Mouse (Mus musculus): ENCODE data around the gene Olfr1174-ps. TPM values are rescaled to one million over a fixed set of nuclear protein-coding genes. Genes with fewer than 3 reads are reported as not detected.

Gene Olfr1174-ps
- not detected in 2 replicates for polyA plus RNA-seq (2012; rRNA removed; ENCODE audit: low replicate concordance)

DNA sequence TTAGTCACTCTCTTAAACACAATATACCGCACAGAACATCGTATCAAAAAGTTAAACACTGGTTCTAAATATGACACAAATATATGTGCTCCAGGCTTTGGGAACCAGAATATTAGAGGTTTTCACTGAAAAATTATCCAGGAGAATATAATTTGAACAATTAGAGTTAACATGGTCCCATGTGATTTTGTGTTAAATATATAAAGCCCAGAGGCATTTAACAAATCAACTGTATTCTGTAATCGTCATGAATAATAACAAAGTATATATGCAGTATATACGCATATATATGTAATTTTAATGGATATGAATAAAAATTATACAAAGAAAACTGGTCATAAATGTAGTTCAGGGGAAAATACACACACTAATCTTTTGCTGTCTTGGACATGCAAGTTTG is at the start of gene Olfr1174-ps:
Olfr1174-ps (minus strand) TSS at position 101 of the 400 bp plus-strand sequence.

DNA sequence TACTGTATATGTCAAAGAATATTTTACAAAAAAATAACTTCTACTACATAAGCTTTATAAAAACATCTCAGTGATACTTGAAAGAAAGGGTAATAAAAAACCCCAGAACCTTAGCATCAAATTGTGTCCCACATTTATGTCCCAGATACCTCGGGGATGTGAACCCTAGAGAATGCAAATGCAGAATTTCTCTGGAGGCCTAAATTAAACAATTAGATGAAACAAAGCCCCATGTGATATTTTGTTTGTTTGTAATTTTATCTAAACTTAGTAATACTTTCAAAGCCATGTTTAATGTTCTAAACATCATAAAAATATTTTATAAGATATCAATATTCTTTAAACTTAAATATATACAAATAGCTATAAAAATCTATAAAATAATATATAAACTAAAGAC is 31.5 kb upstream of the Olfr1174-ps start, which contains the start of gene Olfr1177-ps:
Olfr1177-ps (minus strand) TSS at position 101 of the 400 bp plus-strand sequence.

DNA sequence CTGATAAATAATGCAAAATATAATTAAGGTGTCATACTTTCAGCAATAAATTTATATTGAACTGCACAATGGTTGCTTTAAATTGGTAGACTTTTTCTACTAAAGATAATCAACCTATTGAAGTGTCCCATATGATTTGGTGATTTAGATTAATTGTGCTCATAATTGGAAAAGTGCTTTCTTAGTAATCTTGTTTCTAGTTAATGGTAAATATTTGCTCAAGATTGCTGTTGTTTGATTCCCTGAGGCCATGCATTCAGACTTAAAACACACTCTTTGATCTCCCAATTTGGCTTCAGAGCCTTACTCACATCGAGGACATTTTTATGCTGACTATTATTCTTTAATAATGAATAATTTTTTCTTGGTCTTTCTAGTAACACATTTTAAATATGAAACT is 21.5 kb upstream of the Olfr1174-ps start, which contains the start of gene Olfr1176:
Olfr1176 (plus strand) TSS at position 301 of the 400 bp plus-strand sequence.

DNA sequence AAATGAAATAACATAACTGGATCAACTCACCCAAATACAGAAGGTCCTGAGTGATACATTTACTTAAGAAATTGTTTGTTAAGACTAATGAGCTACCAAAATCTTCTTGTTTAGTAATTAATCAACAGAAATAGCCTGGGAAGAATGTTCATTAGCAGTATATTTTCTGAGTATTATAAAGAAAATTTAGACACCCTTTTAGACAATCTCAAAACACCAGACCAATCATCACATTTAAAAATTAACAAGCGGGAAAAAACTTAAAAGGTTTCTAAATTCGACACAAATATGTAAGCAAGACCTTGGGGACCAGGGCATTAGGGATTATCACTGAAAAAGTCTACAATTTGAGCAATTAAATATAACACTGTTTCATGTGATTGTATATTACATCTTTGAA is 12.2 kb upstream of the Olfr1174-ps start, which contains the start of gene Olfr1175-ps:
Olfr1175-ps (minus strand) TSS at position 101 of the 400 bp plus-strand sequence.

DNA sequence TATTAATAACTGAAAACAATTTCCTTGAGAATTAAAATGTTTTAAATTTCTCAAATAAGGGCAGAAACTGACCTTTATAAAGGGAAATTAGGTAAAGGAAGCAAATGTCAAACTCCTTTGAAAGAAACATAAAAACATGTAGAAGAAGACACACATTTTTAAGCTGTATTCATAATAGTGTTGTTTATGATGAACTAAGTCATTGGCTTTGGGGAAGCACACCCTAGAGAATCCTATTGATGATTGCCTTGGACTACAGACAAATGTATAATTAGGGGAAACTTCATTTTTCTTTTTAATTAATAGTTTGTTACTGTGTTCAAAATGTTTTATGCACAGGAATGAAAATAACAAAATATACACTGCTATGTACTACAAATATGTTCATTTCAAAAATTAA is 35.2 kb downstream of the Olfr1174-ps start, which contains the start of gene Olfr1173:
Olfr1173 (minus strand) TSS at position 101 of the 400 bp plus-strand sequence.

Other genes starting within 250 kb of the Olfr1174-ps start
- gene Olfr1163, start 243.3 kb downstream of the Olfr1174-ps start, polyA plus RNA-seq (2012; rRNA removed; ENCODE audit: low replicate concordance) = not detected in 2 replicates
- gene Olfr1164, start 221.2 kb downstream of the Olfr1174-ps start, polyA plus RNA-seq (2012; rRNA removed; ENCODE audit: low replicate concordance) = not detected in 2 replicates
- not detected in 2 replicates for gene Olfr1166, start 186.9 kb downstream of the Olfr1174-ps start, polyA plus RNA-seq (2012; rRNA removed; ENCODE audit: low replicate concordance)
- gene Olfr1167, start 159.9 kb downstream of the Olfr1174-ps start, polyA plus RNA-seq (2012; rRNA removed; ENCODE audit: low replicate concordance) = not detected in 2 replicates
- gene Olfr1168, start 133.3 kb downstream of the Olfr1174-ps start, polyA plus RNA-seq (2012; rRNA removed; ENCODE audit: low replicate concordance) = not detected in 2 replicates
- gene Olfr1170, start 86.8 kb downstream of the Olfr1174-ps start, polyA plus RNA-seq (2012; rRNA removed; ENCODE audit: low replicate concordance) = not detected in 2 replicates
- gene Olfr1173, start 35.3 kb downstream of the Olfr1174-ps start, polyA plus RNA-seq (2012; rRNA removed; ENCODE audit: low replicate concordance) = not detected in 2 replicates
- gene Olfr1175-ps, start 12.1 kb upstream of the Olfr1174-ps start, polyA plus RNA-seq (2012; rRNA removed; ENCODE audit: low replicate concordance) = not detected in 2 replicates
- not detected in 2 replicates for gene Olfr1176, start 21.6 kb upstream of the Olfr1174-ps start, polyA plus RNA-seq (2012; rRNA removed; ENCODE audit: low replicate concordance)
- not detected in 2 replicates for gene Olfr1177-ps, start 31.4 kb upstream of the Olfr1174-ps start, polyA plus RNA-seq (2012; rRNA removed; ENCODE audit: low replicate concordance)
- not detected in 2 replicates for gene Olfr1178, start 71.9 kb upstream of the Olfr1174-ps start, polyA plus RNA-seq (2012; rRNA removed; ENCODE audit: low replicate concordance)
- not detected in 2 replicates for gene Olfr1179, start 91.3 kb upstream of the Olfr1174-ps start, polyA plus RNA-seq (2012; rRNA removed; ENCODE audit: low replicate concordance)
- not detected in 2 replicates for gene Olfr1180, start 104.0 kb upstream of the Olfr1174-ps start, polyA plus RNA-seq (2012; rRNA removed; ENCODE audit: low replicate concordance)
- gene Olfr1181, start 111.0 kb upstream of the Olfr1174-ps start, polyA plus RNA-seq (2012; rRNA removed; ENCODE audit: low replicate concordance) = not detected in 2 replicates
- not detected in 2 replicates for gene Gm13757, start 134.0 kb upstream of the Olfr1174-ps start, polyA plus RNA-seq (2012; rRNA removed; ENCODE audit: low replicate concordance)
- gene Olfr1183, start 139.7 kb upstream of the Olfr1174-ps start, polyA plus RNA-seq (2012; rRNA removed; ENCODE audit: low replicate concordance) = not detected in 2 replicates
- not detected in 2 replicates for gene Olfr1184, start 168.5 kb upstream of the Olfr1174-ps start, polyA plus RNA-seq (2012; rRNA removed; ENCODE audit: low replicate concordance)
- gene Olfr1185-ps1, start 178.2 kb upstream of the Olfr1174-ps start, polyA plus RNA-seq (2012; rRNA removed; ENCODE audit: low replicate concordance) = not detected in 2 replicates
- not detected in 2 replicates for gene Olfr1186, start 203.4 kb upstream of the Olfr1174-ps start, polyA plus RNA-seq (2012; rRNA removed; ENCODE audit: low replicate concordance)
- not detected in 2 replicates for gene Olfr1188, start 241.8 kb upstream of the Olfr1174-ps start, polyA plus RNA-seq (2012; rRNA removed; ENCODE audit: low replicate concordance)

Data from mammary gland, adult 2 months (tissue).